Mouse (Mus musculus) stomach, postnatal 0 days (tissue): ENCODE results near the gene Slx1b.

Experiments
- CTCF ChIP-seq: IDR thresholded peaks from 2 replicates; pipeline ENCODE4 v1.5.1; 2016; ENCODE audit warnings: antibody characterized with exemption, low read depth, mild to moderate bottlenecking, moderate library complexity
- EP300 ChIP-seq: optimal IDR thresholded peaks from 2 replicates; pipeline ENCODE3; 2016; ENCODE audit warnings: antibody characterized with exemption

DNA sequence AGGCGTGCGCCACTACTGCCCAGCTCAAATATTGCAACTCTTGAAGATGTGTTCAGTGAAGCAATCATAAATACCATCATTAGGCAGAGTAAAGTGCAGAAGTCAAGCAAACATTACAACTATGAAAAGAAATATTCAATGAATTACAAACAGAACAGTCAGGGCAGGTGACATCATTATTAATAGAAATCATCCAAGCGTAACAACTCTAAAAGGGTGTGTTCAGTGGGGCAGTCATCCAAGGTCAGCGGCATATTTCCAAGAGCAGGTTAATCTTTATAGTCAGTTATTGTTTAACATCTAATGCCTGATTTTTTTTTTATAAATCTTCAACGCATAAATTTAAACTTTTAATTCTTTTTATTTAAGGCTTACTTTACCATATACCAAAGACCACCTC lies 14.4 kb downstream of the Slx1b start:
- TF ChIP-seq EP300 = no peak
- TF ChIP-seq CTCF = no peak
